ENCODE assay signal across 17 mouse cellular contexts in the genomic region with DNA sequence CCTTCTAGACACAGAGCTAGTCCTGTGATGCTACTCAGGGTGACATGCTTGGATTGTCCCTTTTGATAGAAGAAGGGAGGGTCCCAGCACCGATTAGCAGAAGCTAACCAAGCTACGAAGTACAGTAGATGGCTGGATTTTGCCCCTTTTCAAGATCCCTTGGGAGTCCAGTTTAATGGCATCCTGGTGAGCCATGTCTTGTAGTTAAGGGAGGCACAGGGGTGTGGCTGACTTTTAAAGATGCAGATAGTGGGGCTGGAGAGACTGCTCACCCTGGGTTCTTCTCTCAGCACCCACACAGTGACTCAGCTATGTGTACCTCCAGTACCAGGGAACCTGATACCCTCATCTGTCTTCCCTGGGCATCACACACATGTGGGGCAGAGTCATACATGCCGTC. TPM values are rescaled to one million over a fixed set of nuclear protein-coding genes. Genes with fewer than 3 reads are reported as not detected.
DNase-seq lines count a peak whose midpoint lies in the region; ATAC-seq and TF ChIP-seq lines count a peak whose summit lies in the region.
"Had no signal": no experiment of that assay in that cellular context is flagged by ENCODE, and none has a peak within 500 bp of the region (broad histone marks: within the 10 kb centered on the region; RNA-seq: fewer than 3 reads in every experiment).

No protein-coding gene starts in this region.

- no peak for TF ChIP-seq CTCF in heart, postnatal 0 days (IDR thresholded peaks at IDR 0.05; ENCODE audit: low read depth)
- no peak for TF ChIP-seq CTCF in liver, adult 2 months (IDR thresholded peaks at IDR 0.05; ENCODE audit: low read depth, low read length)
- no peak for TF ChIP-seq CTCF in lung, postnatal 0 days (IDR thresholded peaks at IDR 0.05)

- H3K27me3 ChIP-seq in heart, postnatal 0 days (ENCODE audit: control insufficient read depth, insufficient read depth, low read length): no peaks in the 10 kb centered on the region
- no peaks in the 10 kb centered on the region for H3K27me3 ChIP-seq in liver, adult 2 months (ENCODE audit: control insufficient read depth, insufficient read depth, low read length)
- H3K27me3 ChIP-seq in liver, embryonic 12.5 days (replicated peaks): no peaks in the 10 kb centered on the region
- no peaks in the 10 kb centered on the region for H3K27me3 ChIP-seq in lung, postnatal 0 days (replicated peaks; ENCODE audit: insufficient read depth, low read length)
- H3K27me3 ChIP-seq: limb, embryonic 13.5 days; megakaryocyte, embryonic 14.5 days; midbrain, embryonic 15.5 days had no signal

- H3K9me3 ChIP-seq in heart, postnatal 0 days (replicated peaks; ENCODE audit: control insufficient read depth, low read length): no peaks in the 10 kb centered on the region
- no peaks in the 10 kb centered on the region for H3K9me3 ChIP-seq in liver, embryonic 12.5 days (replicated peaks)
- no peaks in the 10 kb centered on the region for H3K9me3 ChIP-seq in lung, postnatal 0 days (ENCODE audit: low read length)
- H3K9me3 ChIP-seq: embryonic facial prominence, embryonic 10.5 days; forebrain, embryonic 10.5 days; limb, embryonic 13.5 days; megakaryocyte, embryonic 14.5 days; midbrain, embryonic 15.5 days had no signal

- no peak overlapping the region for H3K4me3 ChIP-seq in heart, postnatal 0 days (ENCODE audit: low read depth, low read length)
- H3K4me3 ChIP-seq in liver, adult 2 months (ENCODE audit: insufficient read depth, low read depth, low read length): no peak overlapping the region
- no peak overlapping the region for H3K4me3 ChIP-seq in liver, embryonic 12.5 days
- H3K4me3 ChIP-seq in lung, postnatal 0 days (ENCODE audit: low read depth, low read length): no peak overlapping the region
- H3K4me3 ChIP-seq: embryonic facial prominence, embryonic 10.5 days; forebrain, embryonic 10.5 days; limb, embryonic 13.5 days; megakaryocyte, embryonic 14.5 days; midbrain, embryonic 15.5 days had no signal

- no peak for TF ChIP-seq EP300 in heart, postnatal 0 days (IDR thresholded peaks at IDR 0.05; ENCODE audit: low read depth)
- TF ChIP-seq EP300 in lung, postnatal 0 days (IDR thresholded peaks at IDR 0.05): no peak

- 78% methylated on average over 3 of the region's 3 CpGs for WGBS in heart, postnatal 0 days
- WGBS in liver, adult 2 months: 89% methylated on average over 3 of the region's 3 CpGs
- WGBS in liver, embryonic 12.5 days (ENCODE audit: insufficient replicate concordance): 82% methylated on average over 3 of the region's 3 CpGs
- 94% methylated on average over 3 of the region's 3 CpGs for WGBS in lung, postnatal 0 days

- no peak overlapping the region for H3K9ac ChIP-seq in heart, postnatal 0 days (replicated peaks; ENCODE audit: low read depth, low read length)
- H3K9ac ChIP-seq in liver, adult 2 months (ENCODE audit: low read depth, low read length): peak overlapping the region; percentile 0; the same call in 1 of the 2 replicates
- no peak overlapping the region for H3K9ac ChIP-seq in liver, embryonic 12.5 days
- no peak overlapping the region for H3K9ac ChIP-seq in lung, postnatal 0 days (replicated peaks; ENCODE audit: low read depth)
- H3K9ac ChIP-seq: limb, embryonic 13.5 days; midbrain, embryonic 15.5 days had no signal

- intact Hi-C loops in heart, postnatal 36 days (cut with DNase I): loop anchor here (2.0 kb wide), 1 partner anchor 20 kb away; a partner anchor contains a TSS
- intact Hi-C loops in left cerebral cortex, postnatal 36 days (cut with DNase I): no loop called here

- peaks cover 51% of the 10 kb centered on the region for H3K79me2 ChIP-seq in liver, adult 2 months (ENCODE audit: control insufficient read depth, insufficient read depth, low read length)

- no peak for DNase-seq in heart, postnatal 0 days (ENCODE audit: low spot score)
- no peak for DNase-seq in heart, postnatal 36 days
- DNase-seq in liver, adult 2 months (ENCODE audit: extremely low read depth, low read depth, low spot score): no peak
- no peak for DNase-seq in lung, postnatal 0 days (ENCODE audit: low spot score)
- no peak for DNase-seq in left cerebral cortex, postnatal 36 days (ENCODE audit: low spot score in 2 of 2)
- DNase-seq: adrenal gland, adult 2 months; layer of hippocampus, postnatal 36 days; lung, adult 2 months had no signal

- H3K27ac ChIP-seq in heart, postnatal 0 days (ENCODE audit: low read depth): peak overlapping the region; percentile 43; the same call in 1 of the 2 replicates
- H3K27ac ChIP-seq in liver, adult 2 months (replicated peaks; ENCODE audit: insufficient read depth, low read depth, low read length): peak overlapping the region; percentile 40
- no peak overlapping the region for H3K27ac ChIP-seq in liver, embryonic 12.5 days
- no peak overlapping the region for H3K27ac ChIP-seq in lung, postnatal 0 days (ENCODE audit: low read length)
- H3K27ac ChIP-seq: embryonic facial prominence, embryonic 10.5 days; forebrain, embryonic 10.5 days; limb, embryonic 13.5 days; midbrain, embryonic 15.5 days had no signal

- no peak for TF ChIP-seq POLR2A in liver, adult 2 months (IDR thresholded peaks at IDR 0.05; ENCODE audit: extremely low read depth, insufficient read depth, low read length)

- ATAC-seq in heart, postnatal 0 days (ENCODE audit: insufficient read depth, low read depth): no peak
- no peak for ATAC-seq in liver, embryonic 12.5 days
- ATAC-seq in erythroid progenitor cell, adult 5-6 weeks (replicated peaks; ENCODE audit: low FRiP score, poor library complexity, severe bottlenecking): 0 out of 2 replicates have a peak, but pooled peaks have one; percentile 10
- ATAC-seq in megakaryocyte progenitor cell, adult 5-6 weeks (replicated peaks; ENCODE audit: poor library complexity): 0 out of 2 replicates have a peak, but pooled peaks have one; percentile 9
- no peak for ATAC-seq in lung, postnatal 0 days
- ATAC-seq: forebrain, embryonic 16.5 days; midbrain, embryonic 15.5 days had no signal

- H3K4me2 ChIP-seq in heart, postnatal 0 days (ENCODE audit: low read depth, low read length): no peak overlapping the region
- H3K4me2 ChIP-seq in liver, embryonic 12.5 days: no peak overlapping the region
- no peak overlapping the region for H3K4me2 ChIP-seq in lung, postnatal 0 days (replicated peaks; ENCODE audit: low read depth, low read length)
- H3K4me2 ChIP-seq: limb, embryonic 13.5 days; midbrain, embryonic 15.5 days had no signal

- H3K36me3 ChIP-seq in heart, postnatal 0 days (replicated peaks; ENCODE audit: control insufficient read depth, insufficient read depth, low read length): peaks cover 13% of the 10 kb centered on the region
- peaks cover 19% of the 10 kb centered on the region for H3K36me3 ChIP-seq in liver, adult 2 months (ENCODE audit: control insufficient read depth, insufficient read depth, low read length)
- H3K36me3 ChIP-seq in liver, embryonic 12.5 days: peaks cover 15% of the 10 kb centered on the region
- 0 out of 2 replicates have a peak, but pooled peaks cover 4% of the 10 kb centered on the region for H3K36me3 ChIP-seq in lung, postnatal 0 days (ENCODE audit: insufficient read depth, low read length)

- peaks cover 43% of the 10 kb centered on the region for H3K4me1 ChIP-seq in heart, postnatal 0 days (ENCODE audit: control insufficient read depth, insufficient read depth)
- peaks cover 56% of the 10 kb centered on the region for H3K4me1 ChIP-seq in liver, adult 2 months (ENCODE audit: control insufficient read depth, insufficient read depth, low read length)
- peaks cover 35% of the 10 kb centered on the region for H3K4me1 ChIP-seq in liver, embryonic 12.5 days
- 0 out of 2 replicates have a peak, but pooled peaks cover 2% of the 10 kb centered on the region for H3K4me1 ChIP-seq in lung, postnatal 0 days (ENCODE audit: insufficient read depth, low read depth, low read length)
- H3K4me1 ChIP-seq: limb, embryonic 13.5 days had no signal

RNA-seq across cellular contexts. Expression of a gene that starts 20.1 kb away (rescaled TPM):
- total RNA-seq in heart, postnatal 0 days (2014; rRNA removed; ENCODE audit: low replicate concordance): 14.4 and 24.0 TPM in 2 replicates
- 2.7 and 3.2 TPM in 2 replicates for polyA plus RNA-seq in heart, postnatal 0 days (2015; fragmentation: Nextera tagmentation; extraction: Ambion mirVana)
- 10 to 100 TPM; 16.4 to 21.9 TPM for total RNA-seq in heart, postnatal 36 days (2021)
- total RNA-seq in liver, adult 2 months (2014; rRNA removed): 93.6 and 109 TPM in 2 replicates
- 25.4 and 34.5 TPM in 2 replicates for polyA plus RNA-seq in liver, adult 2 months (2012; rRNA removed)
- polyA plus RNA-seq in liver, embryonic 12.5 days (2016; fragmentation: Nextera tagmentation; extraction: Ambion mirVana): 5.9 and 7.3 TPM in 2 replicates
- total RNA-seq in erythroid progenitor cell, adult 5-6 weeks (2015; ENCODE audit: low replicate concordance): 8.0 and 10.1 TPM in 2 replicates
- 10.3 and 13.1 TPM in 2 replicates for total RNA-seq in erythroid progenitor cell, adult 5-6 weeks (2017; ENCODE audit: low replicate concordance)
- 31.5 and 34.7 TPM in 2 replicates for total RNA-seq in megakaryocyte progenitor cell, adult 5-6 weeks (2015)
- total RNA-seq in megakaryocyte progenitor cell, adult 5-6 weeks (2017): 32.9 and 35.3 TPM in 2 replicates
- polyA plus RNA-seq in lung, postnatal 0 days (2015; fragmentation: Nextera tagmentation; extraction: Ambion mirVana): 9.6 and 9.7 TPM in 2 replicates
- total RNA-seq in left cerebral cortex, postnatal 36 days (2021): 10 to 100 TPM; 20.4 to 21.2 TPM

Comparison
In these comparisons a context has a peak if more than half of its experiments do, and no peak if none do; other contexts are left out.
1. H3K27ac ChIP-seq: peak in heart, postnatal 0 days (single experiment) and liver, adult 2 months (single experiment); none in liver, embryonic 12.5 days (single experiment) and lung, postnatal 0 days (single experiment).
2. ATAC-seq: peak in erythroid progenitor cell, adult 5-6 weeks (single experiment) and megakaryocyte progenitor cell, adult 5-6 weeks (single experiment); none in heart, postnatal 0 days (single experiment), liver, embryonic 12.5 days (single experiment) and lung, postnatal 0 days (single experiment).